Mouse (Mus musculus) colon, adult 2 months (tissue): ENCODE data around the gene Stat1. TPM values are rescaled to one million over a fixed set of nuclear protein-coding genes. Genes with fewer than 3 reads are reported as not detected.

ENCODE experiments used
- polyA plus RNA-seq: library from polyadenylated mRNA; depleted of rRNA; stranded (reverse); fragments of >200 nt; gene quantifications from 2 replicates; pipeline ENCODE4 v1.2.3, GENCODE M21; 2012; rRNA removed

Stat1 gene
- 22.0 and 37.6 TPM in 2 replicates for polyA plus RNA-seq

DNA sequence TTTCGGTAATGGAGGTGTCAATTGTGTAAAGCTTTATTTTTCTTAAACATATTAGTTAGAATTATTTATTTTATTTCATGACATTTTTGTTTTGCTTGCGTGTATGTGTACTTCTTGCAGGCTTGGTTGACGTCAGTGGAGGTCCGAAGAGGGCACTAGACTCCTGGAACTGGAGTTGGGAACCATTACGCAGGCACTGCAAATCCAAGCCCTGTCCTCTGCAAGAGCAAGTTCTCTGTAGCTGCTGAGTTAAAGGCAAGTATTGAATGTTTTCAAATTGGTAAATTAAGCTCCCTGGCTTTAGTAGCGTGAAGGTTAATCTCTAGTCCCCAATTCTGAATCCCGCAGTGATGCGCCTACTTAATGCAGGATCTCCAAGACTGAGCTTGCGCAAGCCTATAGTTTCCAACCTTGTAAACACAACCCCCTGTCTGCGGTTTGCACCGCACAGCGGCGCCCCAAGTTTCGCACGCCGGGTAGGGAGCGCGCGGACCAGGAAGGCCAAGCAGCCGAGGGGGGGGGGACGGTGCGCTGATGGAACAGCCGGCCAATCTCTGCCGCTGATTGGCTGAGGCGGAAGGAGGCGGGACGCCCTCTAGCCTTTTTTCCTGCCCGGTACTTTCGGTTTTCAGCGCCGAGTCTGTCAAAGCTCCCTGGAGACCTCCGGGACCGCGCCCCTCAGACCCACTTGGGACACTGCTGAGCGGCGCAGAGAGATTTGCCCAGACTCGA lies at the start of gene Stat1:
Stat1 (plus strand) TSS at position 581 of the 732 bp plus-strand sequence.

Other genes starting within 250 kb of the Stat1 start
- gene Myo1b, start 203.4 kb upstream of the Stat1 start, polyA plus RNA-seq: 5.3 and 6.4 TPM in 2 replicates
- 0.13 and 0.29 TPM in 2 replicates for gene Stat4, start 132.3 kb upstream of the Stat1 start, polyA plus RNA-seq
- gene Gls, start 113.8 kb downstream of the Stat1 start, polyA plus RNA-seq: 12.4 and 17.3 TPM in 2 replicates